Mouse (Mus musculus) midbrain, embryonic 11.5 days (tissue): ENCODE data around the gene Tmem25. TPM values are rescaled to one million over a fixed set of nuclear protein-coding genes. Genes with fewer than 3 reads are reported as not detected.
"Not testable (repeated sequence)": the region's sequence is repeated elsewhere in the genome, so short reads cannot be mapped to it uniquely, and the experiment has no call there.

Source experiments
- ATAC-seq: fragments of 200-750 bp; cut with Nextera tagmentation; 2 replicates; pipeline ENCODE4 v1.8.0; 2017; ENCODE audit warnings: moderate TSS enrichment, moderate library complexity; ENCODE audit not compliant: low FRiP score
- DNase-seq: peaks from one replicate; pipeline ENCODE4 v3.0.0; 2015; ENCODE audit warnings: low spot score; ENCODE audit errors: missing footprints
- H3K27ac ChIP-seq: fragments of 300-500 bp; sonication (generic); 2 replicates; pipeline ENCODE4 v1.5.1; 2014; ENCODE audit warnings: low read depth, low read length
- H3K27me3 ChIP-seq: fragments of 300-500 bp; sonication (generic); 2 replicates; pipeline ENCODE4 v1.6.1; 2014; ENCODE audit warnings: mild to moderate bottlenecking, low read length, moderate library complexity, mixed read lengths; ENCODE audit not compliant: control insufficient read depth, insufficient read depth
- H3K36me3 ChIP-seq: fragments of 300-500 bp; sonication (generic); 2 replicates; pipeline ENCODE4 v1.6.1; 2014; ENCODE audit warnings: mild to moderate bottlenecking, low read length, moderate library complexity, mixed read lengths; ENCODE audit not compliant: control insufficient read depth, insufficient read depth
- H3K4me1 ChIP-seq: fragments of 300-500 bp; sonication (generic); 2 replicates; pipeline ENCODE4 v1.6.1; 2014; ENCODE audit warnings: low read length; ENCODE audit not compliant: control insufficient read depth, insufficient read depth
- H3K4me2 ChIP-seq: fragments of 300-500 bp; sonication (generic); 2 replicates; pipeline ENCODE4 v1.6.1; 2014; ENCODE audit warnings: mild to moderate bottlenecking, moderate library complexity
- H3K4me3 ChIP-seq: fragments of 300-500 bp; sonication (generic); 2 replicates; pipeline ENCODE4 v1.5.1; 2014; ENCODE audit warnings: low read depth, low read length
- H3K9ac ChIP-seq: fragments of 300-500 bp; sonication (generic); 2 replicates; pipeline ENCODE4 v1.6.1; 2014; ENCODE audit warnings: low read length
- H3K9me3 ChIP-seq: fragments of 300-500 bp; sonication (generic); 2 replicates; pipeline ENCODE4 v1.6.1; 2016; ENCODE audit warnings: low read length; ENCODE audit not compliant: control insufficient read depth
- WGBS: fragments of 180-500 bp; shearing (Covaris S2); extraction: QIAGEN DNeasy Blood & Tissue Kit; methylation state at CpG from one replicate; pipeline ENCODE4 v1.1.7; 2014; 5-methylcytosine and 5-hydroxymethylcytosine counted together
- polyA plus RNA-seq: library from polyadenylated mRNA; unstranded; fragments of >200 nt; fragmentation: Nextera tagmentation; extraction: Ambion mirVana; gene quantifications from 2 replicates; pipeline ENCODE4 v1.2.1, GENCODE M21; 2014

The Tmem25 gene
- polyA plus RNA-seq, 1 experiment from 2014 or later = 2.1 TPM

DNA sequence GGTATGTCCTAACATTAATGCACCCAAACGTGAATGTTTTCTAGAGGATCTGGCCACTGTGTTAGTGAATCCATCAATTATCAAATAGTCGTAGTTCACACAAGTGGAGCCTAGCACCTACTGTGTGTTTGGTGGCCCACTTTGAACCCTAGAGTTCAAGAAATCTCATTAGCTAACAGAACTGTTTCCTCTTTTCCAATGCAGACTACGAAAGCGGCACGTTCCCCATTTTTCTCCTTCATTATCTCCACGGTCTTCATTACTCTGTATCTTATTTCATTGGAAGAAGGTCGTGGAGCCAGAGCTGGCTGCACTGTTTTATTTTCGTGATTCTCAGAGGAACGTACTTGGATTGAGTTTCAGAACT lies 834 bp upstream of the Tmem25 start:
- no peak overlapping the region for H3K27ac ChIP-seq
- peak overlapping the region; percentile 49 for H3K4me3 ChIP-seq
- ATAC-seq (no peak), DNase-seq (no peak)
- H3K36me3 ChIP-seq = peaks cover 4% of the 10 kb centered on the region; the same call in 1 of the 2 replicates
- H3K4me1 ChIP-seq = peaks cover 10% of the 10 kb centered on the region
- peaks cover 11% of the 10 kb centered on the region for H3K27me3 ChIP-seq
- WGBS = 44% methylated on average over 9 of the region's 9 CpGs
- peak overlapping the region; percentile 62 for H3K4me2 ChIP-seq
- H3K9me3 ChIP-seq = no peaks in the 10 kb centered on the region
- peak overlapping the region; percentile 65 for H3K9ac ChIP-seq

- Histone ChIP-seq H3K4me3 (peak overlapping the region; percentile 49; the same call in 1 of the 2 replicates), H3K36me3 (no peaks in the 10 kb centered on the region), H3K27ac (no peak overlapping the region), H3K4me2 (peak overlapping the region; percentile 62), H3K9ac (no peak overlapping the region), H3K9me3 (no peaks in the 10 kb centered on the region), H3K27me3 (peaks cover 11% of the 10 kb centered on the region), H3K4me1 (peaks cover 10% of the 10 kb centered on the region)
- ATAC-seq (no peak), DNase-seq (no peak)
- 40% methylated on average over 7 of the region's 7 CpGs for whole genome bisulfite sequencing
These were observed 809 bp downstream of the Tmem25 start for GRCm38 (mm10) chr9:44798298-44798697.

DNA sequence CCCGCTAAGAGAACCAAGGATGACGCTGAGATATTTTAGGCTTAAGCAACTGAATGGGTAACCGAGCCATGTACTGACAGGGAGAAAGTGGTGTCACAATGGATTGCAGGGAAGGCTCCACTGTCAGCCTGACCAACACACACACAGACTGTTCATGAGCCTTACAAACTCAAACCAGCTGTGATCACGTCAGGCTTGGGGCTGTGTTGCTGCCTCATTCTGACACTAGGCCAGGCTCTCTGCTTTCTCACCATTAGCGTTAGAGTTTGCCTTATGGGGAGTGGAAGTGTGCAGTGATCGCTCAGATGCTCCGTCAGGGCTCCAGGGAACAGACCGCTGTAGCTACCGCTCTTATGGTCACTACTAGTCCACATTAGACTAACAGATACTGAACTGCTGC lies 6.3 kb downstream of the Tmem25 start:
- H3K27ac ChIP-seq = no peak overlapping the region
- no peaks in the 10 kb centered on the region for H3K4me1 ChIP-seq
- H3K9me3 ChIP-seq = no peaks in the 10 kb centered on the region
- H3K27me3 ChIP-seq = peaks cover under 1% of the 10 kb centered on the region; the same call in 1 of the 2 replicates
- DNase-seq (no peak), ATAC-seq (no peak)
- H3K36me3 ChIP-seq = peaks cover 18% of the 10 kb centered on the region
- 76% methylated on average over 9 of the region's 9 CpGs for WGBS
- no peak overlapping the region for H3K4me2 ChIP-seq
- no peak overlapping the region for H3K4me3 ChIP-seq
- H3K9ac ChIP-seq = no peak overlapping the region

- ATAC-seq (peak; percentile 98), DNase-seq (peak; percentile 99)
- Histone ChIP-seq H3K9me3 (no peaks in the 10 kb centered on the region), H3K9ac (peak overlapping the region; percentile 84), H3K27me3 (no peaks in the 10 kb centered on the region), H3K4me2 (peak overlapping the region; percentile 75), H3K4me3 (peak overlapping the region; percentile 73), H3K36me3 (no peaks in the 10 kb centered on the region), H3K27ac (peak overlapping the region; percentile 62), H3K4me1 (peaks cover 4% of the 10 kb centered on the region; the same call in 1 of the 2 replicates)
- under 1% methylated on average over 41 of the region's 41 CpGs for WGBS
These were observed 26.1 kb downstream of the Tmem25 start for GRCm38 (mm10) chr9:44772750-44773651.

GRCm38 (mm10) chr9:44772392-44772749 lies 26.7 kb downstream of the Tmem25 start:
- no peak overlapping the region for H3K27ac ChIP-seq
- WGBS = 23% methylated on average over 5 of the region's 5 CpGs
- H3K27me3 ChIP-seq = no peaks in the 10 kb centered on the region
- H3K4me3 ChIP-seq = peak overlapping the region; percentile 73; the same call in 1 of the 2 replicates
- peaks cover 4% of the 10 kb centered on the region; the same call in 1 of the 2 replicates for H3K4me1 ChIP-seq
- H3K9ac ChIP-seq = peak overlapping the region; percentile 84; the same call in 1 of the 2 replicates
- ATAC-seq (no peak), DNase-seq (peak; percentile 87)
- no peaks in the 10 kb centered on the region for H3K36me3 ChIP-seq
- no peaks in the 10 kb centered on the region for H3K9me3 ChIP-seq
- H3K4me2 ChIP-seq = no peak overlapping the region

- Histone ChIP-seq H3K4me3 (no peak overlapping the region), H3K36me3 (no peaks in the 10 kb centered on the region), H3K9ac (no peak overlapping the region), H3K27ac (no peak overlapping the region), H3K4me2 (no peak overlapping the region), H3K27me3 (no peaks in the 10 kb centered on the region), H3K9me3 (no peaks in the 10 kb centered on the region), H3K4me1 (peaks cover 6% of the 10 kb centered on the region)
- 90% methylated on average over 5 of the region's 5 CpGs for WGBS
- ATAC-seq (no peak), DNase-seq (no peak)
These were observed 27.7 kb downstream of the Tmem25 start for GRCm38 (mm10) chr9:44771376-44771775.

GRCm38 (mm10) chr9:44768029-44768394 lies 31.1 kb downstream of the Tmem25 start:
- DNase-seq, H3K9ac ChIP-seq, H3K27me3 ChIP-seq, ATAC-seq, H3K36me3 ChIP-seq, H3K9me3 ChIP-seq, H3K4me1 ChIP-seq, H3K27ac ChIP-seq: not testable (repeated sequence)
- WGBS = 51% methylated on average over 7 of the region's 9 CpGs
- Histone ChIP-seq H3K4me3 (peak overlapping the region; percentile 100; the same call in 1 of the 2 replicates), H3K4me2 (peak overlapping the region; percentile 4; the same call in 1 of the 2 replicates)

DNA sequence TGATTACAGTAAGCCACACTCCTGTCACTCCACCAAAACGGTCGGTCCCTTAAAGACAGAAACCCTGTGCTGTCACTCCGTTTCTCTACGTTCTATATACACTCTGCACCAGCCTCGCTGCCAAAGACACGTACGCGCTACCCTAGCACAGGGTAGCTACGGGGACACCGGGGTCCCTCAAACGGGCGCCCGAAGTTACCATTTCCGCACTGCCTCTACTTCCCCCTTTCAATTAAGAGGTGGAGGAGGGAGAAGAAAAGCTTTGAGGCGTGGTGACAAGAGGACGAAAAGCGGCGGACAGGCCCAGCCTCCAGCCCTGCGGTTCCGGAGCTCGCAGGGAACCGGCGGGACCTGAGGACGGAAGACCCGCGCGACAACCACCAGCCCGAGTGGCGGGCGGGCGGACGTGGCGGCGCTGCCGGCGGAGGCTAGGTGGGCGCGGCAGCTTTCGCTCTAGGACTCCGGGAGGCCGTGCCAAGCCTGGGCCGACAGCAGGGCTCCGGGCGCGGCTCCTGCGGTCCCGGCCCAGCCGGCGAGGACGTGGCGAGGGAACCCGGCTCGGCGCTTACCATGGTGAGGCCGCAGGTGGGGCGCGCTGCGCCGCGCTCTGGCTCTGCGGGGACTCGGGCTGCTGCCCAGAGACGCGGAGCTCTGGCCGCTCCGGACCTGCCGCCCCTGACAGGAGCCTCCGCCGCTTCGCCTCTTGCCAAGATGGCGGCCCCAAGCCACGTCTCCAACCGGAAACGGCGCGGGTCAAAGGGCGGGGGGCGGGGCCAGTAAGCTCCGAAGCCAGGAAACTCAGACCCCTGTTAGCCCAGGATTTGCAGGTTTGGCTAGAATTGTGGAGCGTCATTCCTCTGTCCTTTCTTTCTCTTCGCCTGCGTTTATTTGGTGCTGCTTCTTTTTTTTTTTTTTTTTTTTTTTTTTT lies 31.7 kb downstream of the Tmem25 start, which contains the start of the genes Arcn1 and Ift46:
Gene Arcn1, minus strand, starts transcription at position 745 of the 928 bp plus-strand sequence.
Gene Ift46, plus strand, starts transcription at position 808 of the 928 bp plus-strand sequence.
- DNase-seq (peak; percentile 99), ATAC-seq (peak; percentile 93)
- Histone ChIP-seq H3K4me2 (peak within 1 kb of the TSS; percentile 83), H3K9ac (peak within 1 kb of the TSS; percentile 93), H3K27ac (peak within 1 kb of the TSS; percentile 85), H3K36me3 (no peaks in the 10 kb centered on the region), H3K9me3 (no peaks in the 10 kb centered on the region), H3K4me3 (peak within 1 kb of the TSS; percentile 100), H3K27me3 (no peaks in the 10 kb centered on the region), H3K4me1 (peaks cover 5% of the 10 kb centered on the region)
- WGBS = under 1% methylated on average over 59 of the region's 82 CpGs
